Mouse (Mus musculus) forebrain, embryonic 14.5 days (tissue): Measurements from ENCODE around the gene Eef1g. TPM values are rescaled to one million over a fixed set of nuclear protein-coding genes. Genes with fewer than 3 reads are reported as not detected.

Experiments used
- ATAC-seq: fragments of 200-750 bp; cut with Nextera tagmentation; 2 replicates; pipeline ENCODE4 v1.8.0; 2017; ENCODE audit warnings: mild to moderate bottlenecking, moderate library complexity
- DNase-seq: peaks from one replicate; pipeline ENCODE4 v3.0.0-alpha.2; 2015; ENCODE audit warnings: low spot score
- H3K27ac ChIP-seq: fragments of 300-500 bp; sonication (generic); 2 replicates; pipeline ENCODE4 v1.5.1; 2014; ENCODE audit warnings: low read depth, mild to moderate bottlenecking, control low read depth, low read length, moderate library complexity
- H3K27me3 ChIP-seq: fragments of 300-500 bp; sonication (generic); replicated peaks from 2 replicates; pipeline ENCODE4 v1.6.1; 2014; ENCODE audit warnings: low read length, control low read depth, mixed read lengths; ENCODE audit not compliant: control insufficient read depth, insufficient read depth
- H3K36me3 ChIP-seq: fragments of 300-500 bp; sonication (generic); 2 replicates; pipeline ENCODE4 v1.6.1; 2014; ENCODE audit warnings: low read length, control low read depth; ENCODE audit not compliant: control insufficient read depth, insufficient read depth
- H3K4me1 ChIP-seq: fragments of 300-500 bp; sonication (generic); 2 replicates; pipeline ENCODE4 v1.6.1; 2014; ENCODE audit warnings: antibody characterized with exemption, low read length, control low read depth; ENCODE audit not compliant: control insufficient read depth, insufficient read depth
- H3K4me2 ChIP-seq: fragments of 300-500 bp; sonication (generic); 2 replicates; pipeline ENCODE4 v1.6.1; 2014; ENCODE audit warnings: mild to moderate bottlenecking, control low read depth, low read length
- H3K4me3 ChIP-seq: fragments of 300-500 bp; sonication (generic); 2 replicates; pipeline ENCODE4 v1.5.1; 2014; ENCODE audit warnings: low read depth, low read length, control low read depth
- H3K9ac ChIP-seq: fragments of 300-500 bp; sonication (generic); 2 replicates; pipeline ENCODE4 v1.6.1; 2014; ENCODE audit warnings: mild to moderate bottlenecking, low read length, control low read depth, moderate library complexity
- H3K9me3 ChIP-seq: fragments of 300-500 bp; sonication (generic); replicated peaks from 2 replicates; pipeline ENCODE4 v1.6.1; 2016; ENCODE audit warnings: low read length, control low read depth, mixed read lengths; ENCODE audit not compliant: control insufficient read depth
- WGBS: fragments of 180-500 bp; shearing (Covaris S2); extraction: QIAGEN DNeasy Blood & Tissue Kit; methylation state at CpG from one replicate; pipeline ENCODE4 v1.1.7; 2014; 5-methylcytosine and 5-hydroxymethylcytosine counted together
- polyA plus RNA-seq: library from polyadenylated mRNA; unstranded; fragments of >200 nt; fragmentation: Nextera tagmentation; extraction: Ambion mirVana; gene quantifications from 2 replicates; pipeline ENCODE4 v1.2.1, GENCODE M21; 2014

Gene Eef1g
- polyA plus RNA-seq, 1 experiment from 2014 or later: 360 TPM

- H3K9me3 ChIP-seq: no peaks in the 10 kb centered on the region
- H3K4me1 ChIP-seq: peaks cover 14% of the 10 kb centered on the region
- DNase-seq (no peak), ATAC-seq (no peak)
- H3K4me3 ChIP-seq: no peak overlapping the region
- no peak overlapping the region for H3K27ac ChIP-seq
- no peak overlapping the region for H3K9ac ChIP-seq
- no peak overlapping the region for H3K4me2 ChIP-seq
- 80% methylated on average over 13 of the region's 13 CpGs for WGBS
- peaks cover 11% of the 10 kb centered on the region; the same call in 1 of the 2 replicates for H3K27me3 ChIP-seq
- H3K36me3 ChIP-seq: no peaks in the 10 kb centered on the region
These were observed 25.3 kb downstream of the Eef1g start for GRCm38 (mm10) chr19:8991871-8992735.

DNA sequence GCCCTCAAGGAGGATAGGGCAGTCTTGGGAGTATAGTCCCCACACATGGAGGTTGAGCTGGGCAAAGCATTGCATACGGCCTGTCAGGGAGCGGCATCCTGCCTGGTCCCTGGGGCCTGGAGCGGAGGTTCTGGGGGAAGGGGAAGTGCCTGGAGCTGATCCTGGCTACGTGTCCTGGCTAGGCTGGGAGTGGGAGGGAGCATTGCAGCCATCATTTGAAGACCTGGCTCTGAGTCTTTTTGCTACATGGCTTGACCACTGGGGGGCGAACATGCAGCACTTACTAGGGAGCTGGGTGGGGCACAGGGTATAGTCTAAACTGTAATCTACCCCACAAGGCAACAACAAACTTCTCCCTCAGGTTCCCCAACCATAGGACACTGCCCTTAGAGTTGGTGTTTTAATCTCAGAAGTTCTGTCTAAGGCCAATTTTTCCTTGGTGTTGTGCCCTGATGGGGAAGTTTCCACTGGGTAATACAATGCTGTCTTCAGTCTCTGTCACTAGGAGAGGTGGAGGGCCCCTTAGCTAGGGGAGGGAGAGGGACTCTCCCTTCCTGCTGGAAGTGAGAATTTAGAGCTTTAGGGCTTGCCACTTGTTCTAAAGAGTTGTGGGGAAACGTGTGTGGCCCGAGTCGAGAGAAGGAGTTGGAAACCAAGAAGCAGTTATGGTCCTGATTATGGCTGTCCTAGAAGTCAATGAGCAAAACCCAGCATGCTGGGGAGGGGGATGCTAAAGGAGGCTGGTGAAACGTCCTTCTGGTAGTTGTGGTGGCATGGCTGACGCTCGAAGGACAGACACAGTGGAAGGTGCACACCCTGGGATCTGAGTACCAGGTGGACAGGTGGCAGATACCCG lies 26.2 kb downstream of the Eef1g start:
- DNase-seq (peak; percentile 75), ATAC-seq (peak; percentile 18; the same call in 1 of the 2 replicates)
- no peaks in the 10 kb centered on the region for H3K36me3 ChIP-seq
- peaks cover 11% of the 10 kb centered on the region; the same call in 1 of the 2 replicates for H3K27me3 ChIP-seq
- 43% methylated on average over 12 of the region's 12 CpGs for WGBS
- H3K27ac ChIP-seq: no peak overlapping the region
- no peak overlapping the region for H3K4me2 ChIP-seq
- H3K9ac ChIP-seq: no peak overlapping the region
- H3K4me3 ChIP-seq: no peak overlapping the region
- no peaks in the 10 kb centered on the region for H3K9me3 ChIP-seq
- peaks cover 17% of the 10 kb centered on the region for H3K4me1 ChIP-seq

- no peaks in the 10 kb centered on the region for H3K9me3 ChIP-seq
- H3K9ac ChIP-seq: no peak overlapping the region
- no peak overlapping the region for H3K27ac ChIP-seq
- no peak overlapping the region for H3K4me3 ChIP-seq
- H3K27me3 ChIP-seq: peaks cover 8% of the 10 kb centered on the region; the same call in 1 of the 2 replicates
- no peak overlapping the region for H3K4me2 ChIP-seq
- ATAC-seq: no peak
- peaks cover 22% of the 10 kb centered on the region for H3K4me1 ChIP-seq
- 41% methylated on average over 2 of the region's 2 CpGs for WGBS
- no peaks in the 10 kb centered on the region for H3K36me3 ChIP-seq
- DNase-seq: no peak
These were observed 26.7 kb downstream of the Eef1g start for GRCm38 (mm10) chr19:8993625-8993912.

- H3K4me1 ChIP-seq: peaks cover 14% of the 10 kb centered on the region
- no peaks in the 10 kb centered on the region for H3K9me3 ChIP-seq
- no peak overlapping the region for H3K4me2 ChIP-seq
- WGBS: 81% methylated on average over 10 of the region's 10 CpGs
- DNase-seq (no peak), ATAC-seq (no peak)
- H3K4me3 ChIP-seq: no peak overlapping the region
- H3K27ac ChIP-seq: no peak overlapping the region
- H3K36me3 ChIP-seq: no peaks in the 10 kb centered on the region
- H3K27me3 ChIP-seq: no peaks in the 10 kb centered on the region
- no peak overlapping the region for H3K9ac ChIP-seq
These were observed 28.2 kb downstream of the Eef1g start for GRCm38 (mm10) chr19:8994813-8995607.

DNA sequence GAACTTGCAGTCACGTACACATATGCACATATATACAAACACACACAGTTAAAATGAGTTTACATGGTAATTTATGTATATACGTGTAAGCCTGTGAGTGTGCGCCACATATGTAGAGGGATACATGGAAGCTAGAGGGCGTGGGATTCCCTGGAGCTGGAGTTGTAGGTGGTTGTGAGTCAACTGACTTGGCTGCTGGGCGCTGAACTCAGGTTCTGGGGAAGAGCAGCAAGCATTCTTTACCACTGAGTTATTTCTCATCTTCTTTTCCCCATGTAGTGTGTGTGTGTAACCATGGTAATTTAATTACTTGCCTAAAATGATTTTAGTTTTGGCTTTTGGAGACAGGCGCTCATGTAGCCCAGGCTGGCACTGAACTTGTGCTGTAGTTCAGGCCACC lies 29.8 kb downstream of the Eef1g start:
- WGBS: 90% methylated on average over 6 of the region's 6 CpGs

DNA sequence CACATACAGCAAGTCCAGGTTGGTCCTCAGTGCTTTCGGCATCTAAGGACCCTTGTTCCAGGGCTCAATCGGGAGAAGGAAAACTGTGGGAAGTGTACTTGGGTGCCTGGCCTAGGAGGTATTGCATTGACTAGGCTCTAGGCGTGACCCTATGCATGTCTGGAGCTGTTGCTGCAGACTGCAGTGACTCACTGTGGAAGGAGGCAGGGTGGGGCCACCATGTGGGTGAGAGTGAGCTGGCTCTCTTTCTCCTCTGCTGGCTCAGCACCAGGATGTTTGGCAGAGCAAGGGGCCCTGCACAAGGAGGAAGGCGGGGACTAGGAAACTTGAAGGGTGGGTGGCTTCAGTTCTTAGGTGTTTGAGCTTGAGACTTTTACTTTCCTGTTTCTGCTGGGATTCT lies 30.7 kb downstream of the Eef1g start:
- Histone ChIP-seq H3K9ac (no peak overlapping the region), H3K27me3 (no peaks in the 10 kb centered on the region), H3K4me3 (no peak overlapping the region), H3K9me3 (no peaks in the 10 kb centered on the region), H3K4me1 (peaks cover 8% of the 10 kb centered on the region; the same call in 1 of the 2 replicates), H3K36me3 (no peaks in the 10 kb centered on the region), H3K4me2 (no peak overlapping the region), H3K27ac (no peak overlapping the region)
- peak; percentile 78 for ATAC-seq
- DNase-seq: peak; percentile 76
- 58% methylated on average over 4 of the region's 4 CpGs for WGBS

More for the DNA sequence above, 29.8 kb downstream of the Eef1g start:
- no peak overlapping the region for H3K4me2 ChIP-seq
- ATAC-seq: no peak
- DNase-seq: no peak
- no peaks in the 10 kb centered on the region for H3K36me3 ChIP-seq
- H3K9me3 ChIP-seq: no peaks in the 10 kb centered on the region
- no peak overlapping the region for H3K9ac ChIP-seq
- no peak overlapping the region for H3K4me3 ChIP-seq
- no peaks in the 10 kb centered on the region for H3K27me3 ChIP-seq
- no peak overlapping the region for H3K27ac ChIP-seq
- peaks cover 8% of the 10 kb centered on the region; the same call in 1 of the 2 replicates for H3K4me1 ChIP-seq

GRCm38 (mm10) chr19:8998546-8998945 lies 31.7 kb downstream of the Eef1g start:
- no peak for DNase-seq
- Histone ChIP-seq H3K27ac (no peak overlapping the region), H3K27me3 (no peaks in the 10 kb centered on the region), H3K4me3 (no peak overlapping the region), H3K36me3 (no peaks in the 10 kb centered on the region), H3K4me1 (peaks cover 8% of the 10 kb centered on the region; the same call in 1 of the 2 replicates), H3K9me3 (no peaks in the 10 kb centered on the region), H3K9ac (no peak overlapping the region), H3K4me2 (no peak overlapping the region)
- no peak for ATAC-seq
- 80% methylated on average over 6 of the region's 6 CpGs for WGBS

DNA sequence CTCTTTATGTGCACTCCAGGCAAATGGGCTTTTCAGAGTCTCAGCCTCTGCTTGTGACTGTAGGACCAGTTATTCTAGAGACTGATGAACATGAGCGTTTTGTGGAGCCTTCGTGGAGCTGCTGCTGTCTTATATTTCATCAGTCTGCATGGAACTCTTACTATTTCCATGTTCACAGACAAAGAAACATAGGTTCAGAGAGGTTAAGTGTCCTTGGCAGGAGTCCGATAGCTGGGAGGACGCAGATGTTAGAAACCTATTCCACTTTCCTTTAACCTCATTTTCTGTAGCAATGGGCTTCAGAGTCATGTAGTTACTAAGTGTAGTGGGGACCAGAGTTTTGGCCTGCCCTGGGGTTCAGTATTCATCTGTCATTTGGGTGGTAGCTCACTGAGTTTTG lies 32.4 kb downstream of the Eef1g start:
- 95% methylated on average over 4 of the region's 4 CpGs for whole genome bisulfite sequencing
- Histone ChIP-seq H3K4me3 (no peak overlapping the region), H3K9ac (no peak overlapping the region), H3K4me1 (peaks cover 8% of the 10 kb centered on the region; the same call in 1 of the 2 replicates), H3K27me3 (no peaks in the 10 kb centered on the region), H3K27ac (no peak overlapping the region), H3K36me3 (no peaks in the 10 kb centered on the region), H3K9me3 (no peaks in the 10 kb centered on the region), H3K4me2 (no peak overlapping the region)
- DNase-seq (no peak), ATAC-seq (no peak)
